Mouse (Mus musculus): Measurements from ENCODE around the gene Rbmx. TPM values are rescaled to one million over a fixed set of nuclear protein-coding genes. Genes with fewer than 3 reads are reported as not detected.

Rbmx gene
- polyA plus RNA-seq, 1 experiment: 28.7 TPM

DNA sequence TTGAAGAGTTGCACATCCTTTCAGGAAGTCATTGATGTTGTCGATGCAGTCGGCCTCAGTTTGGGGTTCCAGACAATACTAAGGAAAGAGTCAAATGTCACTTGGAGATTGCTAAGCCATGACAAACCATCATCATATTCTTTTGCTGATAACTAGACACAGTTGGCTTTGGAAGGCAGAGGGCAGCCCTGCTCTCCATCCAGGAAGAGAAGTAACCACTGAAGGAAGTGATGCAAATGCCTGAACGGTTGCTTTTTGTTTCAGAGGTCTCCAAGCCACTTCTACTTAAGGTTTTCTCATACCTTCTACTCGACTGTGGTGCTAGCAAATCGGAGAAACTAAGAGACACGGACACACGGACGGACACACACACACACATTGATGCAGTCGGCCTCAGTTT is 55.9 kb downstream of the Rbmx start:
- no peaks in the 10 kb centered on the region for H3K9me3 ChIP-seq (replicated peaks; ENCODE audit: control insufficient read depth, insufficient read depth, low read length, poor library complexity, severe bottlenecking)
- TF ChIP-seq CTCF (IDR thresholded peaks at IDR 0.05; ENCODE audit: low read depth, low read length) (no peak), EP300 (IDR thresholded peaks at IDR 0.05; ENCODE audit: insufficient read depth, low read depth, low read length) (no peak), POLR2A (IDR thresholded peaks at IDR 0.05; ENCODE audit: insufficient read depth, low read length) (no peak)
- H3K4me3 ChIP-seq (ENCODE audit: low read depth, low read length): no peak overlapping the region
- no peak overlapping the region for H3K9ac ChIP-seq (ENCODE audit: low read depth, poor library complexity, severe bottlenecking)
- H3K27ac ChIP-seq (ENCODE audit: insufficient read depth, low read length): no peak overlapping the region
- no peaks in the 10 kb centered on the region for H3K36me3 ChIP-seq (ENCODE audit: control insufficient read depth, insufficient read depth, low read length, poor library complexity, severe bottlenecking)
- no peaks in the 10 kb centered on the region for H3K4me1 ChIP-seq (ENCODE audit: control insufficient read depth, insufficient read depth, low read length)
- H3K27me3 ChIP-seq (ENCODE audit: control insufficient read depth, insufficient read depth, low read length, poor library complexity, severe bottlenecking): no peaks in the 10 kb centered on the region

DNA sequence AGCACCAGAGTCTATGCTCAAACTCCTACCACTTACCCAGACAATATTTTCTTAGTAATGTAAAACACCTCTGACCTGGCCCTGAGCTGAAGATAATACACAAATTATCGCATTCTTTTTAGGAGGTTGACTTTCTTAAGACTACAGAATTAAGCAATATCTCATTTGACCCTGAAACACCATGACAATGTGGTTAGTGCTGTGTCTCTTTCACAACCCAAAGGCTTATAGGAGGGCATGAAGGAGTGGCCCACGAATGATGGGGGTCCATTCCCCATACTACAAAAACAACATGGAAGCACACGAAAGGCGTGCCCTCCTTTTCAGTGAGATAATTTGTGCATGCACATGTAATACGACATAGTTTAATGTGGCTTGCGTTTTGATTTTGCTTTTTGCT is 57.5 kb downstream of the Rbmx start:
- no peaks in the 10 kb centered on the region for H3K27me3 ChIP-seq (ENCODE audit: control insufficient read depth, insufficient read depth, low read length, poor library complexity, severe bottlenecking)
- TF ChIP-seq EP300 (IDR thresholded peaks at IDR 0.05; ENCODE audit: insufficient read depth, low read depth, low read length) (no peak), POLR2A (IDR thresholded peaks at IDR 0.05; ENCODE audit: insufficient read depth, low read length) (no peak), CTCF (IDR thresholded peaks at IDR 0.05; ENCODE audit: low read depth, low read length) (no peak)
- H3K9me3 ChIP-seq (replicated peaks; ENCODE audit: control insufficient read depth, insufficient read depth, low read length, poor library complexity, severe bottlenecking): no peaks in the 10 kb centered on the region
- no peaks in the 10 kb centered on the region for H3K36me3 ChIP-seq (ENCODE audit: control insufficient read depth, insufficient read depth, low read length, poor library complexity, severe bottlenecking)
- H3K9ac ChIP-seq (ENCODE audit: low read depth, poor library complexity, severe bottlenecking): no peak overlapping the region
- H3K27ac ChIP-seq (ENCODE audit: insufficient read depth, low read length): no peak overlapping the region
- H3K4me3 ChIP-seq (ENCODE audit: low read depth, low read length): no peak overlapping the region
- no peaks in the 10 kb centered on the region for H3K4me1 ChIP-seq (ENCODE audit: control insufficient read depth, insufficient read depth, low read length)

Other genes with a start within 250 kb of the Rbmx start
- not detected in 2 replicates for gene Cd40lg, start 180.9 kb downstream of the Rbmx start, polyA plus RNA-seq (2011; ENCODE audit: insufficient read depth, insufficient read length, low read depth, missing spikeins)
- 5.8 and 8.7 TPM in 2 replicates for gene Arhgef6, start 54.3 kb downstream of the Rbmx start, polyA plus RNA-seq (2011; ENCODE audit: insufficient read depth, insufficient read length, low read depth, missing spikeins)
- not detected in 2 replicates for gene Gm364, start 16.1 kb upstream of the Rbmx start, polyA plus RNA-seq (2011; ENCODE audit: insufficient read depth, insufficient read length, low read depth, missing spikeins)
- gene Gpr101, start 110.7 kb upstream of the Rbmx start, polyA plus RNA-seq (2011; ENCODE audit: insufficient read depth, insufficient read length, low read depth, missing spikeins): not detected in 2 replicates